Mouse (Mus musculus) ES-Bruce4 (cell line): ENCODE results near the gene Pop4.

ENCODE experiments used
- CTCF ChIP-seq: IDR thresholded peaks from one replicate; pipeline ENCODE4 v1.8.1; 2011; ENCODE audit warnings: low read depth, low read length
- EP300 ChIP-seq: IDR thresholded peaks from 2 replicates; pipeline ENCODE4 v1.6.1; 2011; ENCODE audit warnings: low read depth, low read length; ENCODE audit not compliant: insufficient read depth
- POLR2A ChIP-seq: IDR thresholded peaks from one replicate; pipeline ENCODE4 v1.8.1; 2011; ENCODE audit warnings: low read length; ENCODE audit not compliant: insufficient read depth

DNA sequence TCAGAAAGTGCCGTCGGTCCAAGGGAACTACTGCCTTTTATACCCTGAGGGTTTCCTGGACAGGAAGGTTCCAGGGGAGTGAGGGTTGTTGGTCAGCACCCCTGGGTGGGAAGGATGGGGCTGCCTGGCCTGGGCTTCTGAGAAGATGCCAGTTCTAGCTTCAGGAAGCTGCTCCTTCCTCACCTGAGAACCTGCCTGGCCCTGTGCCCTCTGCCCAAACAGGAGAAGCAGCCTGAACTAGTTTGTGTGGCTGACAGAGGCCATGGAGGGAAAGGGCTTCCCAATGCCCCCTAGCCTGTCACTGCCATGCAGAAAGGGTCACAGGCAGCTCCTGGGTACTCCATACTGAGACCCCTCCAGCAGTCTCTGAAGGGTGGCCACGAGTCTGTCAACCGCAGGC is 51.7 kb downstream of the Pop4 start:
- TF ChIP-seq POLR2A (no peak), CTCF (no peak), EP300 (no peak)
